Mouse (Mus musculus) myocyte (in vitro differentiated cells): Measurements from ENCODE around the gene Wwox.

Experiments used
- CEBPB ChIP-seq: IDR thresholded peaks from 2 replicates; pipeline ENCODE4 v1.6.1; 2011; ENCODE audit warnings: mild to moderate bottlenecking, moderate library complexity; ENCODE audit not compliant: poor library complexity, insufficient read depth, severe bottlenecking
- E2F4 ChIP-seq: IDR thresholded peaks from one replicate; pipeline ENCODE4 v1.6.1; 2011; ENCODE audit warnings: mild to moderate bottlenecking, control low read depth, moderate library complexity; ENCODE audit not compliant: insufficient read depth
- MAX ChIP-seq: IDR thresholded peaks from one replicate; pipeline ENCODE4 v1.6.1; 2011; ENCODE audit warnings: low read depth, mild to moderate bottlenecking, control low read depth
- MYOD1 ChIP-seq, 3 experiments: IDR thresholded peaks; one replicate each; pipeline ENCODE4 v1.6.1; 2011; ENCODE audit warnings: control low read depth in 2 of 3, low read depth in 2 of 3, mild to moderate bottlenecking in 2 of 3, moderate library complexity in 1 of 3; ENCODE audit not compliant: insufficient read length in 2 of 3, control insufficient read depth in 1 of 3
- MYOG ChIP-seq, 3 experiments: IDR thresholded peaks; one replicate each; pipeline ENCODE4 v1.6.1; 2011; ENCODE audit warnings: control low read depth in 2 of 3, low read depth in 2 of 3, mild to moderate bottlenecking in 2 of 3; ENCODE audit not compliant: insufficient read length in 2 of 3, control insufficient read depth in 1 of 3, insufficient read depth in 1 of 3
- POLR2A ChIP-seq: IDR thresholded peaks from one replicate; pipeline ENCODE4 v1.6.1; 2011; ENCODE audit warnings: low read depth, mild to moderate bottlenecking, control low read depth, moderate library complexity; ENCODE audit not compliant: insufficient read length
- POLR2AphosphoS2 ChIP-seq: IDR thresholded peaks from one replicate; pipeline ENCODE4 v1.6.1; 2011; ENCODE audit warnings: low read depth, control low read depth; ENCODE audit not compliant: insufficient read length
- REST ChIP-seq: IDR thresholded peaks from one replicate; pipeline ENCODE4 v1.6.1; 2011; ENCODE audit warnings: mild to moderate bottlenecking, control low read depth, moderate library complexity; ENCODE audit not compliant: insufficient read depth, insufficient read length
- SRF ChIP-seq: IDR thresholded peaks from one replicate; pipeline ENCODE4 v1.6.1; 2011; ENCODE audit warnings: low read depth; ENCODE audit not compliant: control insufficient read depth, insufficient read length
- TCF12 ChIP-seq: IDR thresholded peaks from one replicate; pipeline ENCODE4 v1.6.1; 2011; ENCODE audit warnings: mild to moderate bottlenecking, control low read depth; ENCODE audit not compliant: poor library complexity, insufficient read depth, severe bottlenecking
- USF1 ChIP-seq: IDR thresholded peaks from one replicate; pipeline ENCODE4 v1.6.1; 2011; ENCODE audit warnings: low read depth, mild to moderate bottlenecking, control low read depth, moderate library complexity

GRCm38 (mm10) chr8:115380017-115380416, 940.6 kb downstream of the Wwox start:
- no peak for TF ChIP-seq POLR2A
- TF ChIP-seq REST = no peak
- no peak for TF ChIP-seq MYOD1 (IDR thresholded peaks at IDR 0.05; ENCODE audit: control insufficient read depth in 1 of 3, insufficient read length in 2 of 3, low read depth in 2 of 3)
- TF ChIP-seq TCF12 = no peak
- no peak for TF ChIP-seq POLR2AphosphoS2
- no peak for TF ChIP-seq MAX
- no peak for TF ChIP-seq USF1
- TF ChIP-seq E2F4 = no peak
- TF ChIP-seq MYOG (IDR thresholded peaks at IDR 0.05; ENCODE audit: control insufficient read depth in 1 of 3, insufficient read depth in 1 of 3, insufficient read length in 2 of 3, low read depth in 2 of 3) = no peak
- no peak for TF ChIP-seq CEBPB
- TF ChIP-seq SRF = no peak
